Mouse (Mus musculus): Measurements from ENCODE around the gene Galnt10. TPM values are rescaled to one million over a fixed set of nuclear protein-coding genes. Genes with fewer than 3 reads are reported as not detected.

The Galnt10 gene
- polyA plus RNA-seq, 1 experiment, result 27.2 TPM

DNA sequence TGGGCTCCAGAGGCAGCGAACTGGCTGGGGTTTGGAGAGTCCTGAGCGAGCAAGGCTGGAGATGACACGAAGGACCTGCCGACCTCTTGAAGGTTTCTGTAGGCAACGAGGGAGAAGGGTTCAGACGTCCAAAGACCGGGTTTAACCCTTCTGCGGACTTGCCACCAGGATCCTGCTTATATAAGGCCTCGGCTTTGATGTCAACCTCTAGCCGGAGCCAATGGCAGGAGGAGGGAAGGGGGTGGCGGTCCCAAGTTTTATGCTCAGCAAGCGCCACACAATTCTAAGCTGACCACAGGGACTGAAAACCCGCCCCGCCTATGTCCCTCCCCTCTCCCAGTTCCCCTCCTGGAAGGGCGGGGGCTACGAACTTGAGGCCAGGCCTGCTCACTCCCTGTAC lies 186.6 kb downstream of the Galnt10 start:
- Histone ChIP-seq H3K27me3 (ENCODE audit: control insufficient read depth, insufficient read depth, insufficient read length) (peaks cover 56% of the 10 kb centered on the region), H3K79me2 (ENCODE audit: control insufficient read depth, insufficient read depth) (no peaks in the 10 kb centered on the region), H3ac (ENCODE audit: control insufficient read depth, insufficient read length) (no peak overlapping the region), H3K36me3 (ENCODE audit: control insufficient read depth, insufficient read depth) (no peaks in the 10 kb centered on the region), H3K4me3 (no peak overlapping the region), H3K4me2 (ENCODE audit: low read depth) (no peak overlapping the region)
- TF ChIP-seq TCF12 (IDR thresholded peaks at IDR 0.05; ENCODE audit: insufficient read depth, poor library complexity, severe bottlenecking) (no peak), MYOG (IDR thresholded peaks at IDR 0.05; ENCODE audit: control insufficient read depth in 1 of 3, insufficient read depth in 1 of 3, insufficient read length in 2 of 3, low read depth in 2 of 3) (no peak), CEBPB (IDR thresholded peaks at IDR 0.05; ENCODE audit: insufficient read depth, poor library complexity, severe bottlenecking) (no peak), REST (IDR thresholded peaks at IDR 0.05; ENCODE audit: insufficient read depth, insufficient read length) (no peak), USF1 (IDR thresholded peaks at IDR 0.05; ENCODE audit: low read depth) (no peak), E2F4 (IDR thresholded peaks at IDR 0.05; ENCODE audit: insufficient read depth) (no peak), POLR2AphosphoS2 (IDR thresholded peaks at IDR 0.05; ENCODE audit: insufficient read length, low read depth) (no peak), MYOD1 (IDR thresholded peaks at IDR 0.05; ENCODE audit: control insufficient read depth in 1 of 3, insufficient read length in 2 of 3, low read depth in 2 of 3) (no peak), SRF (IDR thresholded peaks at IDR 0.05; ENCODE audit: control insufficient read depth, insufficient read length, low read depth) (no peak), MAX (IDR thresholded peaks at IDR 0.05; ENCODE audit: low read depth) (no peak), TCF3 (IDR thresholded peaks at IDR 0.05; ENCODE audit: insufficient read length, low read depth) (no peak), POLR2A (IDR thresholded peaks at IDR 0.05; ENCODE audit: insufficient read length, low read depth) (no peak)

DNA sequence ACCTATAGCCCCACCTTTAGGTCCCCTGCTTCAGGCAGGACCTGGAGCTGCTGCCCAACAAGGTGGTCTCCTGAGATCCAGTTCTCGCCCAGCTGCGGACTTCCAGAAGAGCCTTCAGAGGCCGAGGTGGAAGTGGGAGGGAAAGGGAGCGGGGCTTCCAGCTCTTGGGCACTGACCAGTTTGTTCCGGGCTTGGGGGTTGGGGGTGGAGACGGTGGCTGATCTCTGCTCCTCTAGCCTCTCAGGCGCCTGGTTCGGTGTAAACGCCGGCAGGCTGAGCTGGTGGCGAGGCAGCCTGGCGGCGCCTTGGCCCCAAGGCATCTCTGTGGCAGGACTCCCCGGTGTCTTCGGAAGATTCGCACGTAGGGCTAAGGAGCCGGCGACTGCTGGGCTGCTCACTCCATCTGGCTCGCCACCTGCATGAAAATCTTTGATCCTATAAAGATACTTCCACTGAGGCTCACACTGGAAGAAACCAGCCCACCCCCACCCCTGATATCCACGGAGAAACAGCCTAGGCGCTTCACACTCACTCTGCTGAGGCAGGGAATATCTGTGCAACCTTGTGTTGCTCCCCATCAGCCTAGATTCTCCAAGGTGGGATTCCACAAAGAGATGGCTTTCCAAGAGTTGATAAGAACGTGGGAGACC lies 187.4 kb downstream of the Galnt10 start, which contains the start of gene Hand1:
TSS of gene Hand1 (minus strand) at position 267 of the 650 bp plus-strand sequence.
- TF ChIP-seq MYOG (IDR thresholded peaks at IDR 0.05; ENCODE audit: control insufficient read depth in 1 of 3, insufficient read depth in 1 of 3, insufficient read length in 2 of 3, low read depth in 2 of 3) (no peak), MAX (IDR thresholded peaks at IDR 0.05; ENCODE audit: low read depth) (no peak), MYOD1 (IDR thresholded peaks at IDR 0.05; ENCODE audit: control insufficient read depth in 1 of 3, insufficient read length in 2 of 3, low read depth in 2 of 3) (no peak), TCF3 (IDR thresholded peaks at IDR 0.05; ENCODE audit: insufficient read length, low read depth) (no peak), POLR2A (IDR thresholded peaks at IDR 0.05; ENCODE audit: insufficient read length, low read depth) (no peak), SRF (IDR thresholded peaks at IDR 0.05; ENCODE audit: control insufficient read depth, insufficient read length, low read depth) (no peak), REST (IDR thresholded peaks at IDR 0.05; ENCODE audit: insufficient read depth, insufficient read length) (no peak), POLR2AphosphoS2 (IDR thresholded peaks at IDR 0.05; ENCODE audit: insufficient read length, low read depth) (no peak), CEBPB (IDR thresholded peaks at IDR 0.05; ENCODE audit: insufficient read depth, poor library complexity, severe bottlenecking) (no peak), USF1 (IDR thresholded peaks at IDR 0.05; ENCODE audit: low read depth) (no peak), TCF12 (IDR thresholded peaks at IDR 0.05; ENCODE audit: insufficient read depth, poor library complexity, severe bottlenecking) (no peak), E2F4 (IDR thresholded peaks at IDR 0.05; ENCODE audit: insufficient read depth) (no peak)

DNA sequence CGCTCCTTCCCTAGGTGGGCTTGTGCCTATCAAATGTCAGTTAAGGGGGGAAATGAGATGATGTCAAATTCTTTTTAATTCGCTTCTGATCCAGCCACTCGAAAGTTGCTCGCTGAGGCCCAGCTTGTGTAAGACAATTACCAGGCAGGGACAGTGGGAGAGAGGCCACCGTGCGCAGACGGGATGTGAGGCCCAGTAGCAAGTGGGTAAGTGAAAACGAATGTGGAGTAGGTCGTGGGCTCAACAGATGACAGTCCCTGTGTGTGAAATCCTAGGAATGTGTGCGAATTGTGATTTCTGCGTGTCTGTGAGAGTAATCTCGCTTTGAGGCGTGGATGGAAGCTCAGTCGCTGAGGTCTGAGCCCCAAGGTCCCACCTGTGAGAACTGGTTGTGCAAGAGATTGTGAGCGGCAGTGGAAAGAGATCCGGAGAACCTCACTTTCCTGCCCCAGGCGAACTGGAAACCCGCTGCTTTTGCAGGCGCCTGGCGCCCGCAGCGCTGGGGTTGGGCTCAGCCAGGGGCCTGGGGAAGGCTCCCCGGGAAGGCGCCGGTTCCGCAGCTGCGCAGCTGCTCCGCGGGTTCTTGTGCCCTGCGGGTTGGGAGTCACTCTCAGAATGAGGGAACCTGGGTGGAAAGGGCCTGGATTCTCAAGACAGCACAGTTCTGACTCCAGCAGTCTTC lies 188.2 kb downstream of the Galnt10 start:
- H3ac ChIP-seq (ENCODE audit: control insufficient read depth, insufficient read length), result no peak overlapping the region
- H3K4me2 ChIP-seq (ENCODE audit: low read depth), result no peak overlapping the region
- H3K79me2 ChIP-seq (ENCODE audit: control insufficient read depth, insufficient read depth), result no peaks in the 10 kb centered on the region
- H3K27me3 ChIP-seq (ENCODE audit: control insufficient read depth, insufficient read depth, insufficient read length), result peaks cover 51% of the 10 kb centered on the region
- H3K4me3 ChIP-seq, result no peak overlapping the region
- no peaks in the 10 kb centered on the region for H3K36me3 ChIP-seq (ENCODE audit: control insufficient read depth, insufficient read depth)
- no peak for TF ChIP-seq MYOG (IDR thresholded peaks at IDR 0.05; ENCODE audit: control insufficient read depth in 1 of 3, insufficient read depth in 1 of 3, insufficient read length in 2 of 3, low read depth in 2 of 3)
- no peak for TF ChIP-seq MYOD1 (IDR thresholded peaks at IDR 0.05; ENCODE audit: control insufficient read depth in 1 of 3, insufficient read length in 2 of 3, low read depth in 2 of 3)
- TF ChIP-seq MAX (IDR thresholded peaks at IDR 0.05; ENCODE audit: low read depth), result no peak

More for the DNA sequence above, 187.4 kb downstream of the Galnt10 start, which contains the start of gene Hand1:
- no peaks in the 10 kb centered on the region for H3K36me3 ChIP-seq (ENCODE audit: control insufficient read depth, insufficient read depth)
- no peak within 1 kb of the TSS for H3ac ChIP-seq (ENCODE audit: control insufficient read depth, insufficient read length)
- H3K79me2 ChIP-seq (ENCODE audit: control insufficient read depth, insufficient read depth), result no peaks in the 10 kb centered on the region
- peaks cover 58% of the 10 kb centered on the region for H3K27me3 ChIP-seq (ENCODE audit: control insufficient read depth, insufficient read depth, insufficient read length)
- H3K4me3 ChIP-seq, result no peak within 1 kb of the TSS
- no peak within 1 kb of the TSS for H3K4me2 ChIP-seq (ENCODE audit: low read depth)

DNA sequence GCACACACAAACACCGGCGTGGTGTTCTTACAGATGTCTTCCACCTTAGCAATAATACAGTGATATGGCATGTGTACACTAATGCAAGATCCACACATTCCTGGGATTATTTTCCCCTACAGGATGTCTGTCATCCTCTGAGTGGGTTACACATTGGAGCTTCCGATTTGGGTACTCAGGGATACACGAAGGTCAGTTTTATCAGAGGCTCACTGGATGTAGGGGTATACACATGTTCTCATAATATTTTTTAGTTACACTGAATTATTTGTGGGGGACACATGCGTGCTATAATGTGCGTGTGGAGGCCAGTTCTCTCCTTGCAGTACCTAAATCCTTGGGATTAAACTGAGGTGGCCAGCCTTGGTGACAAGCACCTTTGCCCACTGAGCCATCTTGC lies 188.8 kb downstream of the Galnt10 start:
- TF ChIP-seq TCF3 (IDR thresholded peaks at IDR 0.05; ENCODE audit: insufficient read length, low read depth) (no peak), MYOG (IDR thresholded peaks at IDR 0.05; ENCODE audit: control insufficient read depth in 1 of 3, insufficient read depth in 1 of 3, insufficient read length in 2 of 3, low read depth in 2 of 3) (no peak)
- Histone ChIP-seq H3K4me2 (ENCODE audit: low read depth) (no peak overlapping the region), H3K4me3 (no peak overlapping the region), H3K36me3 (ENCODE audit: control insufficient read depth, insufficient read depth) (no peaks in the 10 kb centered on the region), H3K27me3 (ENCODE audit: control insufficient read depth, insufficient read depth, insufficient read length) (peaks cover 51% of the 10 kb centered on the region), H3K79me2 (ENCODE audit: control insufficient read depth, insufficient read depth) (no peaks in the 10 kb centered on the region), H3ac (ENCODE audit: control insufficient read depth, insufficient read length) (no peak overlapping the region)

DNA sequence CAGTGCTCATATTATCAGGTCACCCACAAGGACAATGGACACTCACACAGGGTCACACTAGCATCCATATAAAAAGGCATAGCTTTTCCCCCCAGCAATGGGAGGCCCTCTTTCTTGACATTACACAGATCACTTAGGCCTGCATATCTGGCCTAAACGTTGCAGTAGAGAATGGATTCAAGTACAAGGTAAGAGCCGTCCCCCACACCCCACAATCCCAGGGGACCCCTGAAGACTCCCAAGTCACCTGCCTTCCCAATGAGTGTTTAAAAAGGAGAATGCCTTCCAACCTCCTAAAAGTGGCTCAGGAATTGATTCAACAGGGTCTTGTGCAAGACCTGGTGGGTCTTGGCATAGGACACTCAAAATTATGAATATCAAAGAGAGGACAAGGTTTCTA lies 190.1 kb downstream of the Galnt10 start:
- no peaks in the 10 kb centered on the region for H3K36me3 ChIP-seq (ENCODE audit: control insufficient read depth, insufficient read depth)
- no peak for TF ChIP-seq MYOG (IDR thresholded peaks at IDR 0.05; ENCODE audit: control insufficient read depth in 1 of 3, insufficient read depth in 1 of 3, insufficient read length in 2 of 3, low read depth in 2 of 3)
- TF ChIP-seq SRF (IDR thresholded peaks at IDR 0.05; ENCODE audit: control insufficient read depth, insufficient read length, low read depth), result no peak
- TF ChIP-seq TCF3 (IDR thresholded peaks at IDR 0.05; ENCODE audit: insufficient read length, low read depth), result no peak
- TF ChIP-seq REST (IDR thresholded peaks at IDR 0.05; ENCODE audit: insufficient read depth, insufficient read length), result no peak
- TF ChIP-seq POLR2AphosphoS2 (IDR thresholded peaks at IDR 0.05; ENCODE audit: insufficient read length, low read depth), result no peak
- no peak for TF ChIP-seq E2F4 (IDR thresholded peaks at IDR 0.05; ENCODE audit: insufficient read depth)
- TF ChIP-seq MAX (IDR thresholded peaks at IDR 0.05; ENCODE audit: low read depth), result no peak
- no peak for TF ChIP-seq POLR2A (IDR thresholded peaks at IDR 0.05; ENCODE audit: insufficient read length, low read depth)
- no peak for TF ChIP-seq MYOD1 (IDR thresholded peaks at IDR 0.05; ENCODE audit: control insufficient read depth in 1 of 3, insufficient read length in 2 of 3, low read depth in 2 of 3)
- no peak for TF ChIP-seq TCF12 (IDR thresholded peaks at IDR 0.05; ENCODE audit: insufficient read depth, poor library complexity, severe bottlenecking)
- TF ChIP-seq CEBPB (IDR thresholded peaks at IDR 0.05; ENCODE audit: insufficient read depth, poor library complexity, severe bottlenecking), result no peak
- no peak for TF ChIP-seq USF1 (IDR thresholded peaks at IDR 0.05; ENCODE audit: low read depth)
- peaks cover 48% of the 10 kb centered on the region for H3K27me3 ChIP-seq (ENCODE audit: control insufficient read depth, insufficient read depth, insufficient read length)
- H3K79me2 ChIP-seq (ENCODE audit: control insufficient read depth, insufficient read depth), result no peaks in the 10 kb centered on the region
- H3K4me3 ChIP-seq, result no peak overlapping the region
- no peak overlapping the region for H3K4me2 ChIP-seq (ENCODE audit: low read depth)
- no peak overlapping the region for H3ac ChIP-seq (ENCODE audit: control insufficient read depth, insufficient read length)

Data from myocyte (in vitro differentiated cells).